Mouse (Mus musculus): ENCODE data around the gene Hmx2. TPM values are rescaled to one million over a fixed set of nuclear protein-coding genes. Genes with fewer than 3 reads are reported as not detected.

Gene Hmx2
- polyA plus RNA-seq, 1 experiment from 2014 or later: 0.82 TPM

- peaks cover 95% of the 10 kb centered on the region for H3K27me3 ChIP-seq (replicated peaks)
- no peaks in the 10 kb centered on the region for H3K36me3 ChIP-seq
- no peak overlapping the region for H3K4me3 ChIP-seq (replicated peaks)
- H3K4me1 ChIP-seq: peaks cover 21% of the 10 kb centered on the region
- H3K9me3 ChIP-seq (replicated peaks): no peaks in the 10 kb centered on the region
- no peak overlapping the region for H3K27ac ChIP-seq (replicated peaks)
- H3K4me2 ChIP-seq: no peak overlapping the region
- H3K9ac ChIP-seq (replicated peaks): no peak overlapping the region
- ATAC-seq (ENCODE audit: low FRiP score): no peak
- 1% methylated on average over 5 of the region's 5 CpGs for WGBS
Observed at GRCm38 (mm10) chr7:131547481-131547880, 1.1 kb upstream of the Hmx2 start.

GRCm38 (mm10) chr7:131551471-131551870, 2.9 kb downstream of the Hmx2 start:
- Histone ChIP-seq H3K27me3 (replicated peaks) (peaks cover 97% of the 10 kb centered on the region), H3K9ac (replicated peaks) (no peak overlapping the region), H3K4me3 (replicated peaks) (no peak overlapping the region), H3K36me3 (no peaks in the 10 kb centered on the region), H3K4me2 (no peak overlapping the region), H3K27ac (replicated peaks) (no peak overlapping the region), H3K4me1 (peaks cover 18% of the 10 kb centered on the region), H3K9me3 (replicated peaks) (no peaks in the 10 kb centered on the region)
- ATAC-seq (ENCODE audit: low FRiP score): no peak
- 0% methylated on average over 4 of the region's 4 CpGs for WGBS

- H3K9me3 ChIP-seq (replicated peaks): no peaks in the 10 kb centered on the region
- H3K4me1 ChIP-seq: peaks cover 22% of the 10 kb centered on the region
- under 1% methylated on average over 42 of the region's 42 CpGs for WGBS
- no peak for ATAC-seq (ENCODE audit: low FRiP score)
- no peaks in the 10 kb centered on the region for H3K36me3 ChIP-seq
- H3K4me3 ChIP-seq (replicated peaks): no peak overlapping the region
- no peak overlapping the region for H3K27ac ChIP-seq (replicated peaks)
- H3K27me3 ChIP-seq (replicated peaks): peaks cover 95% of the 10 kb centered on the region
- no peak overlapping the region for H3K4me2 ChIP-seq
- no peak overlapping the region for H3K9ac ChIP-seq (replicated peaks)
Observed at GRCm38 (mm10) chr7:131551931-131552741, 3.6 kb downstream of the Hmx2 start.

GRCm38 (mm10) chr7:131552781-131553180, 4.2 kb downstream of the Hmx2 start:
- Histone ChIP-seq H3K4me1 (peaks cover 22% of the 10 kb centered on the region), H3K9me3 (replicated peaks) (no peaks in the 10 kb centered on the region), H3K9ac (replicated peaks) (no peak overlapping the region), H3K27me3 (replicated peaks) (peaks cover 95% of the 10 kb centered on the region), H3K36me3 (no peaks in the 10 kb centered on the region), H3K27ac (replicated peaks) (no peak overlapping the region), H3K4me3 (replicated peaks) (no peak overlapping the region), H3K4me2 (no peak overlapping the region)
- ATAC-seq (ENCODE audit: low FRiP score): no peak
- WGBS: 3% methylated on average over 5 of the region's 5 CpGs

- Histone ChIP-seq H3K4me2 (peak overlapping the region; percentile 46), H3K36me3 (no peaks in the 10 kb centered on the region), H3K9ac (replicated peaks) (no peak overlapping the region), H3K27ac (replicated peaks) (no peak overlapping the region), H3K27me3 (replicated peaks) (peaks cover 95% of the 10 kb centered on the region), H3K9me3 (replicated peaks) (no peaks in the 10 kb centered on the region), H3K4me1 (peaks cover 22% of the 10 kb centered on the region), H3K4me3 (replicated peaks) (peak overlapping the region; percentile 19)
- WGBS: under 1% methylated on average over 38 of the region's 39 CpGs
- 0 out of 2 replicates have a peak, but pooled peaks have one; percentile 36 for ATAC-seq (ENCODE audit: low FRiP score)
Observed at GRCm38 (mm10) chr7:131553771-131554175, 5.2 kb downstream of the Hmx2 start.

GRCm38 (mm10) chr7:131554341-131555180, 6.0 kb downstream of the Hmx2 start:
- Histone ChIP-seq H3K9ac (replicated peaks) (no peak overlapping the region), H3K9me3 (replicated peaks) (no peaks in the 10 kb centered on the region), H3K27me3 (replicated peaks) (peaks cover 95% of the 10 kb centered on the region), H3K4me1 (peaks cover 22% of the 10 kb centered on the region), H3K27ac (replicated peaks) (no peak overlapping the region), H3K36me3 (no peaks in the 10 kb centered on the region), H3K4me2 (peak overlapping the region; percentile 46), H3K4me3 (replicated peaks) (peak overlapping the region; percentile 19)
- ATAC-seq (ENCODE audit: low FRiP score): no peak
- WGBS: under 1% methylated on average over 45 of the region's 45 CpGs

GRCm38 (mm10) chr7:131555301-131556081, 6.9 kb downstream of the Hmx2 start:
- no peak for ATAC-seq (ENCODE audit: low FRiP score)
- Histone ChIP-seq H3K9ac (replicated peaks) (no peak overlapping the region), H3K4me2 (peak overlapping the region; percentile 45), H3K9me3 (replicated peaks) (no peaks in the 10 kb centered on the region), H3K27me3 (replicated peaks) (peaks cover 86% of the 10 kb centered on the region), H3K27ac (replicated peaks) (no peak overlapping the region), H3K36me3 (no peaks in the 10 kb centered on the region), H3K4me1 (peaks cover 22% of the 10 kb centered on the region), H3K4me3 (replicated peaks) (peak overlapping the region; percentile 19)
- WGBS: under 1% methylated on average over 68 of the region's 68 CpGs

- H3K4me2 ChIP-seq: peak overlapping the region; percentile 45
- no peaks in the 10 kb centered on the region for H3K9me3 ChIP-seq (replicated peaks)
- WGBS: 1% methylated on average over 9 of the region's 9 CpGs
- H3K4me1 ChIP-seq: peaks cover 27% of the 10 kb centered on the region
- no peak for ATAC-seq (ENCODE audit: low FRiP score)
- H3K36me3 ChIP-seq: no peaks in the 10 kb centered on the region
- peak overlapping the region; percentile 19; the same call in 1 of the 2 replicates for H3K4me3 ChIP-seq (replicated peaks)
- peaks cover 80% of the 10 kb centered on the region for H3K27me3 ChIP-seq (replicated peaks)
- no peak overlapping the region for H3K27ac ChIP-seq (replicated peaks)
- no peak overlapping the region for H3K9ac ChIP-seq (replicated peaks)
Observed at GRCm38 (mm10) chr7:131556116-131556515, 7.5 kb downstream of the Hmx2 start.

- 1% methylated on average over 37 of the region's 37 CpGs for WGBS
- Histone ChIP-seq H3K9me3 (replicated peaks) (no peaks in the 10 kb centered on the region), H3K4me1 (peaks cover 31% of the 10 kb centered on the region), H3K27me3 (replicated peaks) (peaks cover 74% of the 10 kb centered on the region), H3K4me2 (peak overlapping the region; percentile 11), H3K36me3 (no peaks in the 10 kb centered on the region), H3K27ac (replicated peaks) (no peak overlapping the region), H3K4me3 (replicated peaks) (0 out of 2 replicates have a peak overlapping the region, but pooled peaks have one; percentile 1), H3K9ac (replicated peaks) (no peak overlapping the region)
- no peak for ATAC-seq (ENCODE audit: low FRiP score)
Observed at GRCm38 (mm10) chr7:131556541-131557271, 8.1 kb downstream of the Hmx2 start.

GRCm38 (mm10) chr7:131557751-131558150, 9.2 kb downstream of the Hmx2 start:
- Histone ChIP-seq H3K27me3 (replicated peaks) (peaks cover 64% of the 10 kb centered on the region), H3K36me3 (peaks cover 8% of the 10 kb centered on the region), H3K4me1 (peaks cover 41% of the 10 kb centered on the region), H3K27ac (replicated peaks) (no peak overlapping the region), H3K4me2 (no peak overlapping the region), H3K4me3 (replicated peaks) (no peak overlapping the region), H3K9me3 (replicated peaks) (no peaks in the 10 kb centered on the region), H3K9ac (replicated peaks) (no peak overlapping the region)
- 36% methylated on average over 2 of the region's 2 CpGs for WGBS
- ATAC-seq (ENCODE audit: low FRiP score): no peak
